ENCODE assay signal across 26 mouse cellular contexts in genomic region chr10:38118601-38119000, GRCm38 (mm10).
DNase-seq lines count a peak whose midpoint lies in the region; ATAC-seq and TF ChIP-seq lines count a peak whose summit lies in the region.
"Had no signal": no experiment of that assay in that cellular context is flagged by ENCODE, and none has a peak within 500 bp of the region (broad histone marks: within the 10 kb centered on the region; RNA-seq: fewer than 3 reads in every experiment).

No protein-coding gene starts in this region.

- TF ChIP-seq CTCF in gastrocnemius, adult 2 months (IDR thresholded peaks at IDR 0.05) = no peak

- no peak overlapping the region for H3K4me3 ChIP-seq in gastrocnemius, adult 2 months
- no peak overlapping the region for H3K4me3 ChIP-seq in embryonic facial prominence, embryonic 10.5 days
- no peak overlapping the region for H3K4me3 ChIP-seq in hindbrain, embryonic 13.5 days
- H3K4me3 ChIP-seq: heart, embryonic 12.5 days; hindbrain, embryonic 15.5 days; neural tube, embryonic 12.5 days had no signal

- no peak for DNase-seq in gastrocnemius, adult 2 months
- DNase-seq in gastrocnemius, postnatal 14 days = no peak
- DNase-seq in 3T3-L1 (ENCODE audit: low read depth, low spot score) = peak; percentile 39
- peak; percentile 26 for DNase-seq in embryonic facial prominence, embryonic 10.5 days (ENCODE audit: low spot score)
- peak; percentile 61 for DNase-seq in forelimb bud, embryonic 11.5 days (ENCODE audit: low read depth, low spot score)
- DNase-seq in left cerebral cortex, postnatal 10 days (ENCODE audit: extremely low spot score in 1 of 2, low spot score in 2 of 2) = no peak
- DNase-seq: adrenal gland, postnatal 10 days; cerebellum, adult 9-10 months; heart, postnatal 14 days; kidney, postnatal 10 days; lung, embryonic 14.5 days; lung, postnatal 4 days; right cerebral cortex, postnatal 4 days; thymus, postnatal 14 days had no signal

- no peaks in the 10 kb centered on the region for H3K27me3 ChIP-seq in embryonic facial prominence, embryonic 10.5 days (replicated peaks; ENCODE audit: low read depth, poor library complexity, severe bottlenecking)
- no peaks in the 10 kb centered on the region for H3K27me3 ChIP-seq in hindbrain, embryonic 13.5 days
- H3K27me3 ChIP-seq: heart, embryonic 12.5 days; hindbrain, embryonic 15.5 days; neural tube, embryonic 12.5 days had no signal

- H3K36me3 ChIP-seq in embryonic facial prominence, embryonic 10.5 days (replicated peaks) = no peaks in the 10 kb centered on the region
- H3K36me3 ChIP-seq in hindbrain, embryonic 13.5 days = no peaks in the 10 kb centered on the region
- H3K36me3 ChIP-seq: G1E; heart, embryonic 12.5 days; hindbrain, embryonic 15.5 days; neural tube, embryonic 12.5 days had no signal

- 36% methylated on average over 1 of the region's 1 CpGs for WGBS in embryonic facial prominence, embryonic 10.5 days
- 82% methylated on average over 1 of the region's 1 CpGs for WGBS in hindbrain, embryonic 13.5 days

- no peaks in the 10 kb centered on the region for H3K9me3 ChIP-seq in embryonic facial prominence, embryonic 10.5 days
- no peaks in the 10 kb centered on the region for H3K9me3 ChIP-seq in hindbrain, embryonic 13.5 days
- H3K9me3 ChIP-seq: G1E; heart, embryonic 12.5 days; hindbrain, embryonic 15.5 days; neural tube, embryonic 12.5 days had no signal

- H3K4me1 ChIP-seq in embryonic facial prominence, embryonic 10.5 days = peaks cover 12% of the 10 kb centered on the region
- no peaks in the 10 kb centered on the region for H3K4me1 ChIP-seq in hindbrain, embryonic 13.5 days (replicated peaks)
- H3K4me1 ChIP-seq: heart, embryonic 12.5 days; hindbrain, embryonic 15.5 days; neural tube, embryonic 12.5 days had no signal

- no peak overlapping the region for H3K9ac ChIP-seq in hindbrain, embryonic 13.5 days
- H3K9ac ChIP-seq: heart, embryonic 12.5 days; hindbrain, embryonic 15.5 days; lung, embryonic 14.5 days; neural tube, embryonic 12.5 days had no signal

- intact Hi-C loops in gastrocnemius, adult 2 months (cut with DNase I) = no loop called here
- intact Hi-C loops in gastrocnemius, postnatal 14 days (cut with DNase I; ENCODE audit: low total_unique reads) = no loop called here
- intact Hi-C loops in left cerebral cortex, postnatal 10 days (cut with DNase I) = no loop called here

- ATAC-seq in erythroid progenitor cell, adult 5-6 weeks (replicated peaks; ENCODE audit: low FRiP score, poor library complexity, severe bottlenecking) = no peak
- ATAC-seq in hindbrain, embryonic 13.5 days (ENCODE audit: low FRiP score) = no peak
- ATAC-seq: activated CD4-positive, CD25-positive, alpha-beta regulatory T cell, adult 4 months; CD4-positive, CD25-positive, alpha-beta regulatory T cell, adult 4 months; forebrain, embryonic 14.5 days; intestine, embryonic 16.5 days had no signal

- H3K27ac ChIP-seq in gastrocnemius, adult 2 months = peak overlapping the region; percentile 28; the same call in 1 of the 2 replicates
- no peak overlapping the region for H3K27ac ChIP-seq in embryonic facial prominence, embryonic 10.5 days (replicated peaks)
- no peak overlapping the region for H3K27ac ChIP-seq in hindbrain, embryonic 13.5 days
- H3K27ac ChIP-seq: hindbrain, embryonic 15.5 days; neural tube, embryonic 12.5 days had no signal

- no peak overlapping the region for H3K4me2 ChIP-seq in hindbrain, embryonic 13.5 days
- H3K4me2 ChIP-seq: heart, embryonic 12.5 days; hindbrain, embryonic 15.5 days; liver, embryonic 11.5 days; lung, embryonic 14.5 days; midbrain, embryonic 11.5 days; neural tube, embryonic 12.5 days had no signal

Comparison
In these comparisons a context has a peak if more than half of its experiments do, and no peak if none do; other contexts are left out.
1. DNase-seq: peak in 3T3-L1 (single experiment), embryonic facial prominence, embryonic 10.5 days (single experiment) and forelimb bud, embryonic 11.5 days (single experiment); none in gastrocnemius, adult 2 months (single experiment), gastrocnemius, postnatal 14 days (single experiment) and left cerebral cortex, postnatal 10 days (0 of 2).